Mouse (Mus musculus): ENCODE results near the gene Tdp2.

Tdp2 gene

DNA sequence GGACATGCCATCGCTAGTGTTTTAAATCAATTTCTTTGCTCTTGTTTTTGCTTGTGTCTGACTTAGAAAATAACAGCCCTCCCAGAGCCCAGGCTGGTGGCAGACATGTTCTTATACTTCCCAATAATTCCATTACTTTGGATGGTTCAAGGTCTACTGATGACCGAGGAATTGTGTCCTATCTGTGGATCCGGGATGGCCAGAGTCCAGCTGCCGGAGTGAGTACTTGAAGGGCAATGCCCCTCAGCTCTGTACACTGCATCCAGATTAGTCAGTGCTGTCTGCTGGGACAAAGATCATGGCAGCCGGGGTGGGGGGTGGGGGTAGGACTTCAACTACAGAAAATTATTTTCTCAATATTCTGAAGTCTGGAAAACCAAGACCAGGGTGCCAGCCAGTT, 49.2 kb downstream of the Tdp2 start:
- DNase-seq (ENCODE audit: low spot score): no peak

GRCm38 (mm10) chr13:24882411-24882810, 50.9 kb downstream of the Tdp2 start:
- DNase-seq (ENCODE audit: low spot score): no peak

DNA sequence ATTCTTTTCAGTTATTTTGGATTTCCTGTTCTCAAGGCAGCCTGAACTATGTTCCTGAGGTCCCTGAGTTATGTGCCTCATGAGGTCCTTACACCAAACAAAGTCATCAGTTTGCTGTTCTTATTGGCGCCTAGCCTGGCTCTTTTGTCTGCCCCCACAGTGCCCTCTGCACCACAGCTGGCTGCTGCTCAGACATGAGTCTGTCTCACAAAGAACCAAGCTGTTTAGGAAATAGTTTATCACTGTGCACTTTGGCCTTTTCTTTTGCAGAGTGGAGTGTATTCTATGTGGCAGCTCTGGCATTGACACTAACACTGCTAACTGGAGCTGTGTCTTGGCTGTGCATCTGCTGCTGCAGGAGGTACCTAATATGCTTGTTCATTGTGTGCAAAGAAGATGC, 58.1 kb downstream of the Tdp2 start:
- DNase-seq (ENCODE audit: low spot score): no peak

All from layer of hippocampus, adult 9-10 months (tissue).